Mouse (Mus musculus) bone marrow, adult 2 months (tissue): ENCODE results near the gene Tet1.

Experiments used
- CTCF ChIP-seq: fragments of 200-500 bp; IDR thresholded peaks from 2 replicates; pipeline ENCODE4 v1.5.1; 2011; ENCODE audit warnings: low read length, control low read depth; ENCODE audit not compliant: control insufficient read depth, insufficient read depth
- POLR2A ChIP-seq: fragments of 200-500 bp; IDR thresholded peaks from 2 replicates; pipeline ENCODE4 v1.6.1; 2011; ENCODE audit warnings: low read depth, mild to moderate bottlenecking, control low read depth, low read length, borderline replicate concordance; ENCODE audit not compliant: control insufficient read depth

- TF ChIP-seq CTCF: no peak
- no peak for TF ChIP-seq POLR2A
Measured at GRCm38 (mm10) chr10:62843787-62844491, 64.9 kb downstream of the Tet1 start.
